Mouse (Mus musculus): Measurements from ENCODE around the gene Tbx5.
"Not testable (repeated sequence)": the region's sequence is repeated elsewhere in the genome, so short reads cannot be mapped to it uniquely, and the experiment has no call there.

The Tbx5 gene

GRCm38 (mm10) chr5:119844366-119844765 lies 11.9 kb downstream of the Tbx5 start:
- no peak for DNase-seq

- no peak for DNase-seq
Measured at GRCm38 (mm10) chr5:119844994-119845393, 12.5 kb downstream of the Tbx5 start.

GRCm38 (mm10) chr5:119857052-119857451 lies 24.6 kb downstream of the Tbx5 start:
- DNase-seq, result no peak

- no peak for DNase-seq
Measured at GRCm38 (mm10) chr5:119861301-119861700, 28.8 kb downstream of the Tbx5 start.

- DNase-seq, result no peak
Measured at GRCm38 (mm10) chr5:119862431-119862830, 30.0 kb downstream of the Tbx5 start.

- DNase-seq, result no peak
Measured at GRCm38 (mm10) chr5:119866277-119867235, 34.1 kb downstream of the Tbx5 start.

- peak; percentile 21 for DNase-seq
Measured at GRCm38 (mm10) chr5:119867986-119868385, 35.5 kb downstream of the Tbx5 start.

GRCm38 (mm10) chr5:119875421-119875820 lies 43.0 kb downstream of the Tbx5 start:
- peak; percentile 12 for DNase-seq

GRCm38 (mm10) chr5:119877185-119877584 lies 44.7 kb downstream of the Tbx5 start:
- peak; percentile 69 for DNase-seq

GRCm38 (mm10) chr5:119885595-119885994 lies 53.1 kb downstream of the Tbx5 start:
- no peak for DNase-seq

GRCm38 (mm10) chr5:119887381-119887780 lies 54.9 kb downstream of the Tbx5 start:
- no peak for DNase-seq

- no peak for DNase-seq
Measured at GRCm38 (mm10) chr5:119891960-119892359, 59.5 kb downstream of the Tbx5 start.

GRCm38 (mm10) chr5:119893060-119893459 lies 60.6 kb downstream of the Tbx5 start:
- DNase-seq, result no peak

GRCm38 (mm10) chr5:119896605-119897004 lies 64.1 kb downstream of the Tbx5 start:
- no peak for DNase-seq

- peak; percentile 16 for DNase-seq
Measured at GRCm38 (mm10) chr5:119916551-119917171, 84.2 kb downstream of the Tbx5 start.

GRCm38 (mm10) chr5:119918381-119918780 lies 85.9 kb downstream of the Tbx5 start:
- DNase-seq, result not testable (repeated sequence)

GRCm38 (mm10) chr5:119920941-119921340 lies 88.5 kb downstream of the Tbx5 start:
- no peak for DNase-seq

GRCm38 (mm10) chr5:119922229-119922628 lies 89.8 kb downstream of the Tbx5 start:
- no peak for DNase-seq
